Mouse (Mus musculus) adrenal gland, adult 8-10 months (tissue): ENCODE data around the gene Casr. TPM values are rescaled to one million over a fixed set of nuclear protein-coding genes. Genes with fewer than 3 reads are reported as not detected.

Experiments used
- DNase-seq: peaks from one replicate; pipeline ENCODE4 v3.0.0; 2022
- total RNA-seq, 4 experiments: library from RNA; stranded (reverse); gene quantifications; 2 replicates each; pipeline ENCODE4 v1.2.4; 2022

Gene Casr
- total RNA-seq, 4 experiments from 2014 or later: not detected

DNA sequence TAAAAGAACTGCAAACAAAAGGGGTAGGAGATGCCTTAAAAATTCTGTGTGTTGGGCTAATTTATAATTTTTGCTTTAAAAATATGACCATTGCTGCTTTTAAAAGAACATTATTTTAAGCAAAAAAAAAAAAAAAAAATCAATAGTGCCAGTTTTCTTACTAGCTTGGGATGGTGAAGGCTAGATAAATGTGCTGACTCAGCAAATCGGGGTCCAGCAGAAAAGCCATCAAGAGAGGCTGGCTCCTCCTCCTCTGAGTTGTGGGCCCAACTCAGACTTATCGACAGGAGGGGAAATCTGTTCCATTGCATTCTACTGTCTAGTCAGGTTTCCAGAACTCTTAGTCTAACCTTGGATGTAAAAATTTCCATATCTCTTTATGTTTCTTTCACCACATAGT is 45.6 kb downstream of the Casr start:
- DNase-seq: no peak

- DNase-seq: no peak
These were observed 54.6 kb downstream of the Casr start for GRCm38 (mm10) chr16:36507300-36507699.

DNA sequence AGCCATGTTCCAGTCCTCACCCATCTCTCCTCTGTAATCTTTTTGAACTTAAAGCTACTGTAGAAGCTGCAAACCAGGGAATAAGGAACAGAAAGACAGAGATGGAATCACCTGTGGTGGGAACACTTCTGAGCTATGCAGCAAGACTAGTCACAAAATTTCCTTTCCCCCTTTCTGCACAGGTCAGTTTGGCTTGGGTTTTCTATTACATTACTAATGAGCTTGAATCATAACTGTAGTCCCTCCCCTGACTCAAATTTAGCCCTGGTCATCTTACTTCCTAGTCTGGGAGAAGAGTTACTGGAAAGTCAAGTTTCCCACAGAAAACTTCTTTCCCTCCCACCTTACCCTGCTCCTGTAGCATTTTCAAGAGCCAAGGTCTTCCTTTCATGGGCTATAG is 55.1 kb downstream of the Casr start:
- DNase-seq: no peak

DNA sequence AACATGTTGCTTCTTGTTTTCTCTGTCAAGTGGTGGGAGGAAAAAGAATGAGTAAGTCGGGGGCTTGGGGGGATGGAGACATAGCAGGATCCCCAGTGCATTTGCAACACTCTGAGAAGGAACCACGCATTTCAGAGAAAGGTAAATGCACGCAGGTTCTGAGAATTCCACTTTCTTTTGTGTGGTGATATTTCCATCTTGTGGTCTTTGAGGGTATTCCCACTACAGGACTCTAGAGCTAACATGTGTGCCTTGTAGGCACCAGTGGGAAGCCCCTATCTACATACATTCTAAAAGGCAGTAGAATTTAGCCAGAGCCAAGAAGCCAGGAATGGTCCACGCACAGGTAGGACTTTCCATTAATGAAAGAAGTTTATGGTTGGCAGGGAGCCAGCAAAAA is 56.0 kb downstream of the Casr start:
- DNase-seq: no peak

DNA sequence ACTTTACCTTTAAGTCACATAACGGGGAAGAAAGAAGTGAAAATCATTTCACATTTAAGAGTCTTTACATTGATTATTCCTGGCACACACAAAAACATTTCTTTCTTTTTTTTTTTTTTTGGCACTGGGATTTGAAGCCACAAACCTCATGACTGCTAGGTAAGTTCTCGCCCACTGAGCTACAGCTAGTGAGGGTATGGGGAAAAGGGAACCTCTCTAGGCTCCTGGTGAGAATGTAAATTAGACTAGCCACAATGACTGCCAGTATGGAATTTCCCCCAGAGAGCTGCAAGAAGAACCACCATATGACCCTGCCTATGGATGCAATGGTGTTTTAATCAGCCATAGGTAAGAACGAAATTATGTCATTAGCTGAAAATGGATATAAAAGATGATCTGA is 56.8 kb downstream of the Casr start:
- DNase-seq: no peak

- no peak for DNase-seq
These were observed 59.7 kb downstream of the Casr start for GRCm38 (mm10) chr16:36502286-36502685.

DNA sequence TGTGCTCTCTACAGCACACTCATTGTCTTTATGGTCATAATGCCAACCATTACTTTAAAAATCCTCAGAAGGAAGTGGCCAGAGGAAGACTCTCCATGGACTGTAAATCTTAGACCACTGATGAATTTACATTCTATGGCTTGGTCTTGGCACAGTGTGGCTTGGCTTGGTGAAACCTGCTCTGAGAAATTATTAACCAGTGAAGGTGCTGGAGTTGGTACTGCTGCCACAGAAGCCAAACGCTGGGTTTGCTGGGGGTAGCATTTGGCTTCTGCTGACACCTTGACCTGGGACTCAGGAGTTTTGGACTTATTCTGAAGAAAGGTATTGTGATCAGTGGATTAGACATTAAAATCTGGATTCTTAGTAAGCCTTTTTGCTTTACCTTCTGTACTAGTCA is 69.5 kb downstream of the Casr start:
- no peak for DNase-seq

- DNase-seq: no peak
These were observed 85.1 kb downstream of the Casr start for GRCm38 (mm10) chr16:36476866-36477265.

GRCm38 (mm10) chr16:36475530-36475929 is 86.4 kb downstream of the Casr start:
- DNase-seq: no peak

- DNase-seq: no peak
These were observed 87.1 kb downstream of the Casr start for GRCm38 (mm10) chr16:36474849-36475248.

DNA sequence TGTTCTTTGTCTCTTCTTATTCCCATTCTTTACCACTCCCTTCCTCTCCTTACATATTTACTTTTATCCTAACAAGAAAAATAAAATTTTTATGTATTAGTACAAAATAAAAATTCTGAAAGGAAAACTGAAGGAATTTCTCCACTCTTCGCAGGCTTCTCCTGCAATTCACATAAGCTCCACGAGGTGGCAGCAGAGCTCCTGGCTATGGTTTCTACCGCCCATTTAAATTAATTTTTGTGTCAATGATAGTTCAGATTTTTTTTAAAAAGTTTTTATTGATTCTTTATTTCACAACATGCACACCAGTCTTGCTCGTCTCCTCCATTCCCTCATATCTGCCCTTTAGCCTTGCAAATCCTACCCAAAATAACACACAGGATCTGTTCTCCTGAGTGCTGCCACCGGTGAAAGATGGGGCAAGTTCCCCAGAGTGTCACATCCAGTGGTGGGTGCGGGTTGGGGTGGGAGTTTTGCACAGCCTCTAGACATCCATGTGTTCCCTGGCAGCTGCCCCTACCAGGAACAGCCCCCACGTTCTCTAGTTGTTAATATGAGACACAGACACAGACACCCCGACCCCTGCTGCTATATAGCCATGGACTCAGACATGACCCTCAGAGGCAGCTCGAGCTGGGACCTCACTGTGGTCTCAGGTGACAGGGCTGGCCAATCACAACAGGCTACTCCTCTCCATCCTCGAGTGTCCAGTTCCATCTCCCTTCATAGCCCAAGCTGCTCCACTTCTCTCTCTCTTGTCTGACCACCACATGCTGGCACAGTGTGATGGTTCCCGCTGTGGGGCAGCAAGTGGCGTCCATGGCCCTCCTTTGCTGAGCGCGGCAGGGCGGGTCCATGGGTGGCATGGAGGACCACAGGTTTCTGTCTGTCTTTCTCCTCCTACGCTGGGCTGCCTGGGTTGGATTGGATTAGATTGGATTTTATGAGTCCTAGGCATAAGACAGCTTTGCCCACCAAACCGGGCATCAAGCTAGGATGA is 88.4 kb downstream of the Casr start:
- no peak for DNase-seq

- no peak for DNase-seq
These were observed 90.8 kb downstream of the Casr start for GRCm38 (mm10) chr16:36471066-36471633.

DNA sequence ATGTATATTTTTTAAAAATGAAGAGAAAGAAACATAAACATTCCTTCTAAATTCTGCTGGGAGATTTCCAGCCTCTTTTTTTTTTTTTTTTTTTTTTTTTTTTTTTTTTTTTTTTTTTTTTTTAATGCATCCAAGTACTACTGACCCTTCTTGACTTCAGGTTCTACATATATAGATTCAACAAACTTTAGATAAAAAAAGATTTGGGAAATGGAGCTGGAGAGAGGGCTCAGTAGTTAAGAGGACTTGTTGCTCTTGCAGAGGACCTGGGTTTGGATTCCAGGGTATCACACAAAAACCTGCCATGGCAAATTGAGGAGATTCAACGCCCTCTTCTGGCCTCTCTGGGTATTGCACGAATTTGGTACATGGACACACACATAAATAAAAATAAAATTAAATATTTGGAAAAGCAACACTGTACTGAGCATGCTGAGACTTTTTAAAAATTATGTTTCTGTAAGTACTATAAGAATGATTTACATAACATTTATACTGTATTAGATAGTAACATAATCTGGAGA is 91.9 kb downstream of the Casr start:
- DNase-seq: no peak

DNA sequence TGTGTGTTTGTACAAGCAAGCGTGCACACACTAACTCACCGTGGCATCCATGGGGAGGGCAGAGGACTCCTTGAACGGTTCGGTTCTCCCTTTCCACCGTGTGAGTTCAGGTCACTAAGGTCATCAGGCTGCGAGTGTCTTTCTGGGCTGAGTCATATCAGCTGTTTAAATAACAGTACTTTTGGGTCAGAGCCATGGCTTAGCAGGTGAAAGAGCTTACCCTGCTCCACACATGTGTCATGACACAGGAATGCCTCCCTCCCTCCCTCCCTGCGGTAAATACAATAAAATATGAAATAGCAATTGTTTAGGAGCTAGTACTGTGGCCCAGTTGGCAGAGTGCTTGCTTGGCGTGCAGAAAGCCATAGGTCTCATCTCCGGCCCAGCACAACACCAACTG is 92.6 kb downstream of the Casr start:
- DNase-seq: no peak

DNA sequence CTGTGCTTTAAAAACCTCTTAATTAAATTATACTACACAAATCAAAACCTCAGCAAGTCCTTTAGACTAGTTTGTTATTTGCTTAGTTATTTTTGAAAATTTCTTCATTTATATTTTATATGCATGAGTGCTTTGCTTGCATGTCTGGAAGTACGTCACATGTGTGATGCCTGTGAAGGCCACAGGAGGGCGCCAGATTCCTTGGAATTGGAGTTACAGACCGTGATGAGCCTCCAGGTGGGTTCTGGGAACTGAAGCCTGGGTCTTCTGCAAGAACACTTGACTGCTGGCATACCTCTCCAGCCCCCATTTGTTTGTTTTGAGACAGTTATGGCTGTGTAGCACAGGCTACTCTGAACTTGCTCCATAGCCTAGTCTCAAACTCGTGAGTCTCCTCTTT is 93.1 kb downstream of the Casr start:
- no peak for DNase-seq

DNA sequence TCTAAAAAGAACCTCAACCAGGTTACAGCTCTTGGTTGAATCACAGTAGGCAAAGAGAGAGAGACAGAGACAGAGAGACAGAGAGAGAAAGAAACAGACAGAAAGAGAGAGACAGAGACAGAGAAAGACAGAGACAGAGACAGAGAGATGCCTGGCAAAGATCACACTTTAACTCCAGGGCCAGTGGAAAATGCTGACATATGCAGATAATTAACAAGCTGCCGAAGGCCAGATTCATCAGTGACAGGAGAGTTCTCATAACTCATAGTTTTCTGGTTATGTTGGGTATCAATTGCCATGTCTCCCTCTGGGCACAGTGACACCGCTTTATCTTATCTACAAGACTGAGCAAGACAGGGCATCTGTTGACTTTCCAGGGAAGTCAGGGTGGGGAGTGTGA is 94.0 kb downstream of the Casr start:
- no peak for DNase-seq

GRCm38 (mm10) chr16:36465436-36465835 is 96.5 kb downstream of the Casr start:
- no peak for DNase-seq

DNA sequence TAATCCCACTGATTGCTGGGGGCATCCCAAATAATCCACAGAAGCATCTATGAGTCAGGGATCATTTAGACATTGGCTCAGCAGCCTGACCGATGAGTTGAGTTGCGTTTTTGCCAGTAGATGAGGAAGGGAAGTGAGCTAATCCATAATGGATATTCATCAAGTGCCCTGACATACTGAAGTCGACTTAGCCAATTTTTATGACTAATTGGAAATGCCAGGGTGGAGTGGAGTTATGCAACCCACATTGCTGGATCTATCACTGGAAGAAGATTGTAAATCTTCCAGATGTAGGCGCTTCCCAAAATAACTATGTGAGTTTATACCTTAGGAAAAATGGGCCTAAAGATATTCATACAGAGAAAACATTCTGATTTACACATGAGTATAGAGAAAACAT is 97.9 kb downstream of the Casr start:
- DNase-seq: peak; percentile 50

GRCm38 (mm10) chr16:36460426-36460825 is 101.5 kb downstream of the Casr start:
- no peak for DNase-seq

- DNase-seq: no peak
These were observed 106.6 kb downstream of the Casr start, which contains the start of gene Stfa3 for GRCm38 (mm10) chr16:36455342-36455802. Gene Stfa3 (minus strand): TSS chr16:36455392.
